Mouse (Mus musculus) limb, embryonic 14.5 days (tissue): Measurements from ENCODE around the gene Gabarapl2. TPM values are rescaled to one million over a fixed set of nuclear protein-coding genes. Genes with fewer than 3 reads are reported as not detected.

Source experiments
- ATAC-seq: fragments of 200-750 bp; cut with Nextera tagmentation; 2 replicates; pipeline ENCODE4 v1.8.0; 2017; ENCODE audit warnings: low read depth, moderate number of reproducible peaks, moderate TSS enrichment; ENCODE audit not compliant: low FRiP score
- DNase-seq: peaks from one replicate; pipeline ENCODE4 v3.0.0-alpha.2; 2015; ENCODE audit warnings: low spot score
- H3K27ac ChIP-seq: fragments of 300-500 bp; sonication (generic); replicated peaks from 2 replicates; pipeline ENCODE4 v1.5.1; 2014; ENCODE audit warnings: low read depth, mild to moderate bottlenecking, low read length, moderate library complexity, mixed read lengths
- H3K27me3 ChIP-seq: fragments of 300-500 bp; sonication (generic); 2 replicates; pipeline ENCODE4 v1.6.1; 2014; ENCODE audit warnings: low read length, mixed read lengths; ENCODE audit not compliant: control insufficient read depth, insufficient read depth
- H3K36me3 ChIP-seq: fragments of 300-500 bp; sonication (generic); 2 replicates; pipeline ENCODE4 v1.6.1; 2014; ENCODE audit warnings: mild to moderate bottlenecking, low read length, moderate library complexity, mixed read lengths; ENCODE audit not compliant: control insufficient read depth, insufficient read depth
- H3K4me1 ChIP-seq: fragments of 300-500 bp; sonication (generic); 2 replicates; pipeline ENCODE4 v1.6.1; 2014; ENCODE audit warnings: antibody characterized with exemption, low read length, mixed read lengths; ENCODE audit not compliant: control insufficient read depth, insufficient read depth
- H3K4me2 ChIP-seq: fragments of 300-500 bp; sonication (generic); replicated peaks from 2 replicates; pipeline ENCODE4 v1.6.1; 2014; ENCODE audit warnings: low read depth, mild to moderate bottlenecking, low read length, moderate library complexity; ENCODE audit not compliant: severe bottlenecking
- H3K4me3 ChIP-seq: fragments of 300-500 bp; sonication (generic); replicated peaks from 2 replicates; pipeline ENCODE4 v1.5.1; 2014; ENCODE audit warnings: low read length
- H3K9ac ChIP-seq: fragments of 300-500 bp; sonication (generic); 2 replicates; pipeline ENCODE4 v1.6.1; 2014; ENCODE audit warnings: mild to moderate bottlenecking, low read depth, low read length, moderate library complexity; ENCODE audit not compliant: severe bottlenecking
- H3K9me3 ChIP-seq: fragments of 300-500 bp; sonication (generic); 2 replicates; pipeline ENCODE4 v1.6.1; 2016; ENCODE audit warnings: low read length; ENCODE audit not compliant: control insufficient read depth
- POLR2A ChIP-seq: fragments of 200-500 bp; IDR thresholded peaks from 2 replicates; pipeline ENCODE4 v1.8.0; 2012; ENCODE audit warnings: inconsistent platforms, mild to moderate bottlenecking, moderate library complexity, borderline replicate concordance; ENCODE audit not compliant: insufficient read depth, insufficient read length; ENCODE audit errors: extremely low read depth
- WGBS: fragments of 180-500 bp; shearing (Covaris S2); extraction: QIAGEN DNeasy Blood & Tissue Kit; methylation state at CpG from one replicate; pipeline ENCODE4 v1.1.7; 2014; 5-methylcytosine and 5-hydroxymethylcytosine counted together
- polyA plus RNA-seq, 2 experiments: library from polyadenylated mRNA; depleted of rRNA in 1 of 2; stranded (reverse) in 1 of 2; unstranded in 1 of 2; fragments of >200 nt; fragmentation: Nextera tagmentation in 1 of 2; extraction: Ambion mirVana in 1 of 2; gene quantifications; 2 replicates each; pipeline versions ENCODE4 v1.2.1 to v1.2.3; 2012 to 2014

The Gabarapl2 gene
- polyA plus RNA-seq, 2 experiments = 56.6 to 148 TPM

GRCm38 (mm10) chr8:111954844-111955594 is 14.5 kb downstream of the Gabarapl2 start:
- DNase-seq (no peak), ATAC-seq (no peak)
- 79% methylated on average over 4 of the region's 4 CpGs for WGBS
- Histone ChIP-seq H3K4me2 (no peak overlapping the region), H3K9me3 (no peaks in the 10 kb centered on the region), H3K9ac (no peak overlapping the region), H3K27me3 (no peaks in the 10 kb centered on the region), H3K36me3 (peaks cover 51% of the 10 kb centered on the region), H3K4me3 (no peak overlapping the region), H3K4me1 (no peaks in the 10 kb centered on the region), H3K27ac (no peak overlapping the region)
- TF ChIP-seq POLR2A = no peak

- 83% methylated on average over 5 of the region's 5 CpGs for WGBS
- Histone ChIP-seq H3K9ac (no peak overlapping the region), H3K4me3 (no peak overlapping the region), H3K4me2 (no peak overlapping the region), H3K4me1 (no peaks in the 10 kb centered on the region), H3K27ac (no peak overlapping the region), H3K36me3 (peaks cover 49% of the 10 kb centered on the region), H3K27me3 (no peaks in the 10 kb centered on the region), H3K9me3 (no peaks in the 10 kb centered on the region)
- TF ChIP-seq POLR2A = no peak
- DNase-seq = no peak
- no peak for ATAC-seq
Measured at GRCm38 (mm10) chr8:111955879-111956278, 15.4 kb downstream of the Gabarapl2 start.

- peaks cover 40% of the 10 kb centered on the region for H3K36me3 ChIP-seq
- H3K4me1 ChIP-seq = no peaks in the 10 kb centered on the region
- no peak for TF ChIP-seq POLR2A
- H3K9ac ChIP-seq = no peak overlapping the region
- H3K27ac ChIP-seq = no peak overlapping the region
- WGBS = 92% methylated on average over 2 of the region's 2 CpGs
- no peaks in the 10 kb centered on the region for H3K27me3 ChIP-seq
- no peak overlapping the region for H3K4me2 ChIP-seq
- DNase-seq = no peak
- H3K9me3 ChIP-seq = no peaks in the 10 kb centered on the region
- H3K4me3 ChIP-seq = no peak overlapping the region
- no peak for ATAC-seq
Measured at GRCm38 (mm10) chr8:111957231-111957630, 16.7 kb downstream of the Gabarapl2 start.

- Histone ChIP-seq H3K27ac (no peak overlapping the region), H3K36me3 (peaks cover 13% of the 10 kb centered on the region), H3K4me1 (no peaks in the 10 kb centered on the region), H3K4me2 (no peak overlapping the region), H3K27me3 (no peaks in the 10 kb centered on the region), H3K9ac (no peak overlapping the region), H3K9me3 (no peaks in the 10 kb centered on the region), H3K4me3 (no peak overlapping the region)
- no peak for TF ChIP-seq POLR2A
- 70% methylated on average over 15 of the region's 15 CpGs for WGBS
- ATAC-seq (no peak), DNase-seq (no peak)
Measured at GRCm38 (mm10) chr8:111960591-111961321, 20.3 kb downstream of the Gabarapl2 start.

GRCm38 (mm10) chr8:111961330-111961729 is 20.8 kb downstream of the Gabarapl2 start:
- Histone ChIP-seq H3K4me1 (no peaks in the 10 kb centered on the region), H3K27ac (no peak overlapping the region), H3K4me2 (no peak overlapping the region), H3K36me3 (peaks cover 11% of the 10 kb centered on the region), H3K9ac (no peak overlapping the region), H3K27me3 (no peaks in the 10 kb centered on the region), H3K9me3 (no peaks in the 10 kb centered on the region), H3K4me3 (no peak overlapping the region)
- ATAC-seq (no peak), DNase-seq (no peak)
- WGBS = 78% methylated on average over 3 of the region's 3 CpGs
- no peak for TF ChIP-seq POLR2A
